Mouse (Mus musculus): ENCODE measurements at regions not wholly inside any gene's neighbourhood (a gene's known extent, or its start where the extent isn't known, plus 50 kb on each side); places are given as distances from the start of the nearest gene placed in this dataset.

DNA sequence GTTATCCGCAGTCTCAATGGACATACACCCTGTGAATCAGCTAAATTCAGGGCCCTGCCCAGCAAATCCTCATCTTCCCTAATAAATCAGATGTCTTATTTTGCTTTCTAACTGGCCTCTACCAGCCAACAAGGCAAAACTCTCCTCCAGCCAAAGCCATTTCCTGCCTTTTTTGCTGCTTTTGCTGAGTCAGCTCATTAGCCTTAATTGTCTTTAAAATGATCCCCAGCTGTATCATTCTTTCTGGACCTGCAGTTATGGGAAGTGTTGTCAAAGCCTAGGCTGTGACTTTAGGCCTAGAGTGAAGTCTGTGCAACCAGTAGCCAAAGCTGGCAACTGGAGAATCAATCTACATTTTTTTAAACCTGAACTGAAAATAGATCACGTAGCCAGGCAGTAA is 81.4 kb downstream of the Mtpn start:
- no peaks in the 10 kb centered on the region for H3K9me3 ChIP-seq
- H3K4me2 ChIP-seq (replicated peaks) = no peak overlapping the region
- 97% methylated on average over 2 of the region's 2 CpGs for WGBS
- no peaks in the 10 kb centered on the region for H3K4me1 ChIP-seq
- no peaks in the 10 kb centered on the region for H3K27me3 ChIP-seq
- H3K9ac ChIP-seq = no peak overlapping the region
- no peaks in the 10 kb centered on the region for H3K36me3 ChIP-seq
- no peak for ATAC-seq (ENCODE audit: insufficient number of reproducible peaks, insufficient read depth, low FRiP score, low TSS enrichment)
- no peak overlapping the region for H3K27ac ChIP-seq
- no peak overlapping the region for H3K4me3 ChIP-seq

GRCm38 (mm10) chr6:35445007-35445406 is 94.7 kb downstream of the Mtpn start:
- no peak overlapping the region for H3K9ac ChIP-seq
- H3K27me3 ChIP-seq = no peaks in the 10 kb centered on the region
- WGBS = 90% methylated on average over 1 of the region's 1 CpGs
- H3K4me1 ChIP-seq = no peaks in the 10 kb centered on the region
- ATAC-seq (ENCODE audit: insufficient number of reproducible peaks, insufficient read depth, low FRiP score, low TSS enrichment) = no peak
- no peak overlapping the region for H3K27ac ChIP-seq
- no peak overlapping the region for H3K4me2 ChIP-seq (replicated peaks)
- no peaks in the 10 kb centered on the region for H3K9me3 ChIP-seq
- H3K4me3 ChIP-seq = no peak overlapping the region
- H3K36me3 ChIP-seq = no peaks in the 10 kb centered on the region

GRCm38 (mm10) chr6:35426301-35426700 is 100.4 kb upstream of the Fam180a start:
- Histone ChIP-seq H3K9me3 (no peaks in the 10 kb centered on the region), H3K27me3 (no peaks in the 10 kb centered on the region), H3K4me1 (no peaks in the 10 kb centered on the region), H3K4me2 (replicated peaks) (no peak overlapping the region), H3K36me3 (no peaks in the 10 kb centered on the region), H3K27ac (no peak overlapping the region), H3K9ac (no peak overlapping the region), H3K4me3 (no peak overlapping the region)
- ATAC-seq (ENCODE audit: insufficient number of reproducible peaks, insufficient read depth, low FRiP score, low TSS enrichment) = no peak
- 76% methylated on average over 3 of the region's 3 CpGs for WGBS

DNA sequence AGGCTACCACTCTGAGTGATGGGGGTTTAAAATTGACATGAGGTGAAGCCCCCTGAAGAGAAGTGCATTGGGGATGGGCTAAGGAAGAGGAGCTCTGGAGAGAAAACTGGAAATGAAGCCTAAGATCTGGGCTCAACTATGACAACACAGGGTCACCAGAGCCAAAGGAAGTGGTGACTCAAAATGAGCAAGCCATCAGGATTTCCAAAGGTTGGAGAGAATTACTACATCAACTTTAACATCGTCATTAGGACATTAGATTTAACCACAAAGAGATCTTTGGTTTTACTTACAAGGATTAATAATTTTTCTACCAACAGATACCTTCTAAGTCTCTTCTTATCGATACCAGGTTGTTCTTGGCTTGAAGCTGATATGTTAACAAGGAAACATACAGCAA is 98.6 kb upstream of the Fam180a start:
- no peak overlapping the region for H3K4me3 ChIP-seq
- H3K27ac ChIP-seq = no peak overlapping the region
- no peak for ATAC-seq (ENCODE audit: insufficient number of reproducible peaks, insufficient read depth, low FRiP score, low TSS enrichment)
- H3K27me3 ChIP-seq = no peaks in the 10 kb centered on the region
- no peaks in the 10 kb centered on the region for H3K4me1 ChIP-seq
- no peak overlapping the region for H3K4me2 ChIP-seq (replicated peaks)
- H3K9me3 ChIP-seq = peaks cover 3% of the 10 kb centered on the region; the same call in 1 of the 2 replicates
- H3K9ac ChIP-seq = no peak overlapping the region
- H3K36me3 ChIP-seq = no peaks in the 10 kb centered on the region
- 86% methylated on average over 2 of the region's 2 CpGs for WGBS

DNA sequence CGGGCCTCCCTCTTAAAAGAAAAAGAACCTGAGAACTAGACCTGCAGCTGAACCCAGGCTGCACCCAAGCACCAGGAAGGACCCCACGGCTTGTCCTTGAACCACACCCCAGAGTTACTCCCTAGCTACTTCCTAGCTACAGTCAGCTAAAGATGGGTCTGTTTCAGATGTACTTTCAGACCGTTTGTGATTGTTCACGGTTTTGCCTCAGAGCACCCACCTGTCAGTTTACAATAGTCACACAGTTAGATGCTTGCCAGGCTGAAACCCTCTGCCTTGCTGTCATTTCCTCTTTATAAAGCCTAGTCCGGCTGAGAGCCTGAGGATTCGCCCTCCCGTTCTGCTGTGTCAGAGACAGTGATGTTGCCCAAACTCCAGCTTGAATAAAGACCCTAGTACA is 95.0 kb upstream of the Fam180a start:
- no peak for ATAC-seq (ENCODE audit: insufficient number of reproducible peaks, insufficient read depth, low FRiP score, low TSS enrichment)
- H3K27ac ChIP-seq = no peak overlapping the region
- no peaks in the 10 kb centered on the region for H3K4me1 ChIP-seq
- WGBS = 81% methylated on average over 7 of the region's 7 CpGs
- H3K36me3 ChIP-seq = no peaks in the 10 kb centered on the region
- no peak overlapping the region for H3K4me3 ChIP-seq
- H3K27me3 ChIP-seq = no peaks in the 10 kb centered on the region
- H3K9ac ChIP-seq = no peak overlapping the region
- no peak overlapping the region for H3K4me2 ChIP-seq (replicated peaks)
- peaks cover 3% of the 10 kb centered on the region; the same call in 1 of the 2 replicates for H3K9me3 ChIP-seq

GRCm38 (mm10) chr6:35405044-35405443 is 79.1 kb upstream of the Fam180a start:
- H3K4me3 ChIP-seq = no peak overlapping the region
- no peaks in the 10 kb centered on the region for H3K9me3 ChIP-seq
- ATAC-seq (ENCODE audit: insufficient number of reproducible peaks, insufficient read depth, low FRiP score, low TSS enrichment) = no peak
- no peak overlapping the region for H3K9ac ChIP-seq
- no peaks in the 10 kb centered on the region for H3K36me3 ChIP-seq
- WGBS = 48% methylated on average over 9 of the region's 9 CpGs
- no peaks in the 10 kb centered on the region for H3K27me3 ChIP-seq
- no peak overlapping the region for H3K4me2 ChIP-seq (replicated peaks)
- no peaks in the 10 kb centered on the region for H3K4me1 ChIP-seq
- H3K27ac ChIP-seq = no peak overlapping the region

DNA sequence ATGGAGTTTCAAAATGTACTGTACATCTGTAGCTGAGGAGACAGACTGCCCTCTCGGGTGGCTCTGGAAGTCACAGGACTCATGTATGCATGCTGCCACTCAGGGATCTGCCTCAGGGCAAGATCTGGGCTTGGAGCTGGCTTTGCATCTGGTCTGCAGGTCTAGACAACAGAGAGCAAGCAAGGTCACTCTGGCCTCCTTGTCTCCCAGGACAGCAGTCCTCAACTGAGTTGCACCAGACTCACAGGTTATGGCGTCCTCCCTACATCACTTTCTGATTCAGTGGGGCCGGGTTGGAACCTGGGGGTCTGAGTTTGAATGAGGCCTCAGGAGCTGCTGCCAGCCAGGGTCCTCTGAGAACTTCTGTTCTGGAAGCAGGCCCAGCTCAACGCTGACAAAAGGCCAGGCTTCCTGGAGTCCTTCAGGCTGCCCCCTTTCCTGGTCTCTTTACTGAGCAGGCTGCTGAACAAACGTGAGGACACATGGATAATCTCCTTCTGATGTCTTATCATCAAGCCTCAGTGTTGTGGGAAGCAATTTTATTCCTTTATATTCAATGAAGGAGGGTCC is 77.5 kb upstream of the Fam180a start:
- H3K4me1 ChIP-seq = no peaks in the 10 kb centered on the region
- WGBS = 73% methylated on average over 5 of the region's 5 CpGs
- no peaks in the 10 kb centered on the region for H3K36me3 ChIP-seq
- H3K27me3 ChIP-seq = no peaks in the 10 kb centered on the region
- H3K9ac ChIP-seq = no peak overlapping the region
- H3K4me2 ChIP-seq (replicated peaks) = no peak overlapping the region
- H3K9me3 ChIP-seq = no peaks in the 10 kb centered on the region
- no peak overlapping the region for H3K4me3 ChIP-seq
- no peak overlapping the region for H3K27ac ChIP-seq
- no peak for ATAC-seq (ENCODE audit: insufficient number of reproducible peaks, insufficient read depth, low FRiP score, low TSS enrichment)

- WGBS = 93% methylated on average over 8 of the region's 9 CpGs
- no peak for ATAC-seq (ENCODE audit: insufficient number of reproducible peaks, insufficient read depth, low FRiP score, low TSS enrichment)
- H3K4me1 ChIP-seq = no peaks in the 10 kb centered on the region
Observed at GRCm38 (mm10) chr6:35395726-35396125, 69.8 kb upstream of the Fam180a start.

GRCm38 (mm10) chr6:35388827-35389226 is 62.9 kb upstream of the Fam180a start:
- H3K27me3 ChIP-seq = no peaks in the 10 kb centered on the region
- H3K9me3 ChIP-seq = no peaks in the 10 kb centered on the region
- no peak overlapping the region for H3K9ac ChIP-seq
- ATAC-seq (ENCODE audit: insufficient number of reproducible peaks, insufficient read depth, low FRiP score, low TSS enrichment) = no peak
- no peaks in the 10 kb centered on the region for H3K4me1 ChIP-seq
- no peaks in the 10 kb centered on the region for H3K36me3 ChIP-seq
- 63% methylated on average over 3 of the region's 3 CpGs for WGBS
- H3K4me3 ChIP-seq = no peak overlapping the region
- H3K4me2 ChIP-seq (replicated peaks) = no peak overlapping the region
- no peak overlapping the region for H3K27ac ChIP-seq

More at GRCm38 (mm10) chr6:35395726-35396125, 69.8 kb upstream of the Fam180a start:
- H3K9ac ChIP-seq = no peak overlapping the region
- no peak overlapping the region for H3K4me3 ChIP-seq
- no peaks in the 10 kb centered on the region for H3K27me3 ChIP-seq
- no peaks in the 10 kb centered on the region for H3K36me3 ChIP-seq
- H3K27ac ChIP-seq = no peak overlapping the region
- no peak overlapping the region for H3K4me2 ChIP-seq (replicated peaks)
- no peaks in the 10 kb centered on the region for H3K9me3 ChIP-seq

DNA sequence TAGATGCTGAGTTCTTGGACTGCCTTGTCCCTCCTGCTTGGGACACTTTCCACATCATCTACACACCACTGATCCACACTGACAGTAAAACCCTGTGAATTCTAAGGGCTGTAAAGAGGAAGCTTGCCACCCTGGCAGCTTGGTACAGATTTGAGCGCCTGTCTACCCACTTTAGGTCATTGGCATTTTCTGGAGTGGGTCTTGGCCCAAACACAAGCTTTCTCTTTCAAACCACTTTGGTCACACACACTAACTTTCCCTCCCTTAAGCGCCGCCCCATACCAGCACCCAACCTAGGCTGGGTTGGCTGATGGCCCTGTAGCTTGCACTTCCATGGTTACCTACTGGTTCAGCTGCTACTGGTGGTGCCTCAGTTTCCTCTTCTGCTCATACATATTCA is 55.6 kb upstream of the Fam180a start:
- no peak overlapping the region for H3K27ac ChIP-seq
- no peaks in the 10 kb centered on the region for H3K9me3 ChIP-seq
- H3K4me2 ChIP-seq (replicated peaks) = no peak overlapping the region
- no peaks in the 10 kb centered on the region for H3K27me3 ChIP-seq
- 85% methylated on average over 3 of the region's 3 CpGs for WGBS
- no peaks in the 10 kb centered on the region for H3K36me3 ChIP-seq
- no peak overlapping the region for H3K9ac ChIP-seq
- no peaks in the 10 kb centered on the region for H3K4me1 ChIP-seq
- no peak overlapping the region for H3K4me3 ChIP-seq
- no peak for ATAC-seq (ENCODE audit: insufficient number of reproducible peaks, insufficient read depth, low FRiP score, low TSS enrichment)

DNA sequence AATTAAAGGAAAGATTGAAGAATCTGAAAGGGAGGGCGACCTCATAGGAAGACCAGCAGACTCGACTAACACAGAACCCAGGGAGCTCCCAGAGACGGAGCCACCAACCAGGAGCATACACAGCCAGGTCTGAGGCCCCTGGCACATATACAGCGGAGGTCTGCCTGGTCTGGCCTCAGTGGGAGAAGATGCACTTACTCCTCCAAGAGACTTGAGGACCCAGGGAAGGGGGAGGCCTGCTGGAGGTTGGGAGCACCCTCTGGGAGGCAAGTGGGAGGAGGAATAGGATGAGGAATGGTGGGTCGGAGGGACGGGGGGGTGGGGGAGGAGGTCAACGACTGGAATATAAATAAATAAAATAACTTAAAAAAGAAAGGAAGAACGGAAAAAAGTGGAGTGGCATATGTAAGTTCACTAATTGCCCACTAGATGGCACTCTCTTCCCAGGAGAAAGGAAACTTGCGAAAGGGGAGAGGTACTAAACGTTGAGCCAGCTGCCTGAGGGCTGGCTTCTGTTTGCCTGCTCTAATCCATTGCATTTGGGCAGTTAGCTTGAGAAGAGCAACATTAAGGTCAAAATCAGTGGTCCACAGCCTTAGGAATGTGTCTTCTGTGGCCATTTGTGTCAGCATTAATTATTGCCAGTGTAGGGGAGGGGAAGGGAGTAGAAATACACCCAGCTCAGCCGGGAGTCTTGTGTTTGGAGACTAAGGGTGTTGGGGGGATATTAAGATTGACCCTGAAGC is 55.0 kb upstream of the Fam180a start:
- peak overlapping the region; percentile 49 for H3K4me2 ChIP-seq (replicated peaks)
- no peak overlapping the region for H3K9ac ChIP-seq
- peak overlapping the region; percentile 20; the same call in 1 of the 2 replicates for H3K4me3 ChIP-seq
- no peak overlapping the region for H3K27ac ChIP-seq
- ATAC-seq (ENCODE audit: insufficient number of reproducible peaks, insufficient read depth, low FRiP score, low TSS enrichment) = 0 out of 2 replicates have a peak, but pooled peaks have one; percentile 32
- H3K4me1 ChIP-seq = no peaks in the 10 kb centered on the region
- no peaks in the 10 kb centered on the region for H3K9me3 ChIP-seq
- WGBS = 16% methylated on average over 11 of the region's 11 CpGs
- no peaks in the 10 kb centered on the region for H3K36me3 ChIP-seq
- H3K27me3 ChIP-seq = no peaks in the 10 kb centered on the region

- Histone ChIP-seq H3K4me2 (replicated peaks) (0 out of 2 replicates have a peak overlapping the region, but pooled peaks have one; percentile 24), H3K27ac (no peak overlapping the region), H3K4me3 (no peak overlapping the region), H3K36me3 (no peaks in the 10 kb centered on the region), H3K9me3 (no peaks in the 10 kb centered on the region), H3K9ac (no peak overlapping the region), H3K4me1 (no peaks in the 10 kb centered on the region), H3K27me3 (no peaks in the 10 kb centered on the region)
- ATAC-seq (ENCODE audit: insufficient number of reproducible peaks, insufficient read depth, low FRiP score, low TSS enrichment) = no peak
- WGBS = 7% methylated on average over 8 of the region's 8 CpGs
Observed at GRCm38 (mm10) chr6:35379890-35380289, 53.9 kb upstream of the Fam180a start.
